Mouse (Mus musculus) CH12.LX (cell line): ENCODE measurements around the gene Bdkrb2. TPM values are rescaled to one million over a fixed set of nuclear protein-coding genes. Genes with fewer than 3 reads are reported as not detected.

Experiments used
- DNase-seq: peaks from one replicate; pipeline ENCODE4 v3.0.0-alpha.2; 2013; ENCODE audit errors: extremely low read depth
- H3K27ac ChIP-seq: 2 replicates; pipeline ENCODE4 v1.5.1; 2012; ENCODE audit warnings: low read depth, mild to moderate bottlenecking, control low read depth, moderate library complexity; ENCODE audit not compliant: insufficient read depth
- H3K27me3 ChIP-seq: replicated peaks from 2 replicates; pipeline ENCODE3; 2012; ENCODE audit warnings: inconsistent platforms
- H3K36me3 ChIP-seq, 2 experiments: replicated peaks in 1 of 2; 2 replicates each; pipeline versions ENCODE3 to v1.6.1; 2012; ENCODE audit warnings: inconsistent platforms in 1 of 2, low read length in 1 of 2, mild to moderate bottlenecking in 1 of 2, mixed read lengths in 1 of 2, moderate library complexity in 1 of 2; ENCODE audit not compliant: control insufficient read depth in 1 of 2, insufficient read depth in 1 of 2
- H3K4me1 ChIP-seq, 2 experiments: 2 replicates each; pipeline ENCODE4 v1.6.1; 2012; ENCODE audit warnings: inconsistent platforms in 1 of 2, moderate library complexity in 1 of 2; ENCODE audit not compliant: insufficient read depth in 2 of 2, control insufficient read depth in 1 of 2
- H3K4me2 ChIP-seq: 2 replicates; pipeline ENCODE4 v1.6.1; 2012; ENCODE audit warnings: low read depth, mild to moderate bottlenecking, control low read depth; ENCODE audit not compliant: poor library complexity, insufficient read depth, severe bottlenecking
- H3K4me3 ChIP-seq, 3 experiments: fragments of 150-350 bp in 1 of 3; sonication (generic) in 1 of 3; replicated peaks in 1 of 3; 2 replicates each; pipeline versions ENCODE3 to v1.5.1; 2011 to 2012; ENCODE audit warnings: low read depth in 2 of 3, low read length in 2 of 3, mild to moderate bottlenecking in 2 of 3, moderate library complexity in 2 of 3, control low read depth in 1 of 3, improper control_type of control experiment in 1 of 3, inconsistent platforms in 1 of 3, mixed read lengths in 1 of 3; ENCODE audit not compliant: poor library complexity in 1 of 3
- H3K79me2 ChIP-seq: replicated peaks from 2 replicates; pipeline ENCODE4 v1.6.1; 2012; ENCODE audit warnings: mild to moderate bottlenecking, moderate library complexity; ENCODE audit not compliant: control insufficient read depth, poor library complexity, insufficient read depth, severe bottlenecking; ENCODE audit errors: extremely low read depth
- H3K9ac ChIP-seq: 2 replicates; pipeline ENCODE4 v1.6.1; 2012; ENCODE audit warnings: low read depth, mild to moderate bottlenecking, control low read depth, moderate library complexity; ENCODE audit not compliant: insufficient read depth
- H3K9me3 ChIP-seq: replicated peaks from 2 replicates; pipeline ENCODE3; 2012; ENCODE audit warnings: low read length, inconsistent platforms, mixed read lengths
- IRF4 ChIP-seq: IDR thresholded peaks from 2 replicates; pipeline ENCODE4 v1.6.1; 2014; ENCODE audit warnings: low read depth, mild to moderate bottlenecking, inconsistent platforms, low read length, improper control_type of control experiment
- MAFK ChIP-seq: IDR thresholded peaks from 2 replicates; pipeline ENCODE4 v1.6.1; 2011; ENCODE audit warnings: low read length, improper control_type of control experiment; ENCODE audit not compliant: insufficient replicate concordance
- MAZ ChIP-seq: IDR thresholded peaks from 2 replicates; pipeline ENCODE4 v1.6.1; 2012; ENCODE audit warnings: low read depth, mild to moderate bottlenecking, inconsistent platforms, low read length, improper control_type of control experiment, moderate library complexity
- MXI1 ChIP-seq: IDR thresholded peaks from 2 replicates; pipeline ENCODE4 v1.6.1; 2011; ENCODE audit warnings: mild to moderate bottlenecking, low read depth, low read length, improper control_type of control experiment
- NELFE ChIP-seq: IDR thresholded peaks from 2 replicates; pipeline ENCODE4 v1.6.1; 2011; ENCODE audit warnings: low read depth, low read length, improper control_type of control experiment
- PAX5 ChIP-seq: IDR thresholded peaks from 2 replicates; pipeline ENCODE4 v1.6.1; 2012; ENCODE audit warnings: low read length, inconsistent platforms, mixed read lengths
- POLR2A ChIP-seq: IDR thresholded peaks from 2 replicates; pipeline ENCODE4 v1.6.1; 2011; ENCODE audit warnings: low read depth, mild to moderate bottlenecking, improper control_type of control experiment, low read length
- RAD21 ChIP-seq: IDR thresholded peaks from 2 replicates; pipeline ENCODE4 v1.6.1; 2011; ENCODE audit warnings: low read depth, mild to moderate bottlenecking, low read length, improper control_type of control experiment, moderate library complexity
- TCF12 ChIP-seq: IDR thresholded peaks from 2 replicates; pipeline ENCODE4 v1.6.1; 2014; ENCODE audit warnings: low read depth, mild to moderate bottlenecking, inconsistent platforms, low read length, improper control_type of control experiment
- UBTF ChIP-seq: IDR thresholded peaks from 2 replicates; pipeline ENCODE4 v1.6.1; 2012; ENCODE audit warnings: low read depth, mild to moderate bottlenecking, inconsistent platforms, low read length, improper control_type of control experiment, moderate library complexity
- USF1 ChIP-seq: IDR thresholded peaks from 2 replicates; pipeline ENCODE4 v1.6.1; 2014; ENCODE audit warnings: low read depth, mild to moderate bottlenecking, inconsistent platforms, low read length, improper control_type of control experiment
- ZKSCAN1 ChIP-seq: IDR thresholded peaks from 2 replicates; pipeline ENCODE4 v1.6.1; 2012; ENCODE audit warnings: low read depth, inconsistent platforms, low read length, improper control_type of control experiment, borderline replicate concordance
- dilution Hi-C: fragments of 300-500 bp; cut with MboI; formaldehyde crosslinking; loops from 2 replicates; pipeline ENCODE4 v1.14.3; 2020; ENCODE audit warnings: low sequenced_read_pairs; ENCODE audit not compliant: extremely low pct_unique_long_range_greater_than_20kb, extremely low pct_ligation_motif_present
- in situ Hi-C: fragments of 300-500 bp; cut with MboI; formaldehyde crosslinking; loops from 3 replicates; pipeline ENCODE4 v1.14.3; 2019; ENCODE audit warnings: low sequenced_read_pairs, low pct_ligation_motif_present, low pct_unique_long_range_greater_than_20kb, mixed read lengths
- polyA plus RNA-seq: library from polyadenylated mRNA; unstranded; fragments of >175 nt; gene quantifications from 2 replicates; pipeline ENCODE4 v1.2.1, GENCODE M21; 2012; ENCODE audit warnings: low read depth; ENCODE audit not compliant: insufficient read length
- total RNA-seq, 2 experiments: library from RNA; depleted of rRNA; stranded (reverse); fragments of 300-350 nt in 1 of 2; fragments of >200 nt in 1 of 2; gene quantifications; 2 replicates each; pipeline ENCODE4 v1.2.3; 2012 to 2014

Gene Bdkrb2
- total and polyA plus RNA-seq, 3 experiments: 0.06 TPM; not detected in 2

GRCm38 (mm10) chr12:105549835-105550802 is 12.9 kb upstream of the Bdkrb2 start:
- Histone ChIP-seq H3K9me3 (peaks cover 8% of the 10 kb centered on the region), H3K4me3 (no peak overlapping the region), H3K4me2 (no peak overlapping the region), H3K27ac (no peak overlapping the region), H3K4me1 (peaks cover 0 to 29% of the 10 kb centered on the region in 2 experiments; a peak in 2 of 4 replicates), H3K36me3 (no peaks in the 10 kb centered on the region), H3K9ac (no peak overlapping the region), H3K27me3 (peaks cover 8% of the 10 kb centered on the region), H3K79me2 (no peaks in the 10 kb centered on the region)
- dilution Hi-C loops (no loop called here), in situ Hi-C loops (no loop called here)
- TF ChIP-seq ZKSCAN1 (no peak), MXI1 (no peak), PAX5 (no peak), MAZ (no peak), MAFK (no peak), TCF12 (peak; percentile 14; the same call in 1 of the 2 replicates), NELFE (no peak), USF1 (no peak)
- DNase-seq: no peak

GRCm38 (mm10) chr12:105551551-105551989 is 11.5 kb upstream of the Bdkrb2 start:
- H3K4me1 ChIP-seq: peaks cover 0 to 29% of the 10 kb centered on the region in 2 experiments; a peak in 2 of 4 replicates
- H3K27ac ChIP-seq: no peak overlapping the region
- TF ChIP-seq POLR2A (no peak), TCF12 (no peak), RAD21 (no peak), IRF4 (no peak), UBTF (no peak)
- TF ChIP-seq, all 38 proteins: peak for 0
- peaks cover 14% of the 10 kb centered on the region for H3K27me3 ChIP-seq
- no peaks in the 10 kb centered on the region for H3K79me2 ChIP-seq
- no peak for DNase-seq
- no peak overlapping the region for H3K4me2 ChIP-seq
- H3K9me3 ChIP-seq: peaks cover 8% of the 10 kb centered on the region
- in situ Hi-C loops: no loop called here
- H3K9ac ChIP-seq: no peak overlapping the region
- no peaks in the 10 kb centered on the region for H3K36me3 ChIP-seq
- dilution Hi-C loops: no loop called here
- no peak overlapping the region for H3K4me3 ChIP-seq
